Mouse (Mus musculus) embryonic facial prominence, embryonic 11.5 days (tissue): ENCODE measurements around the gene Frmd4a. TPM values are rescaled to one million over a fixed set of nuclear protein-coding genes. Genes with fewer than 3 reads are reported as not detected.

Source experiments
- ATAC-seq: fragments of 200-750 bp; cut with Nextera tagmentation; replicated peaks from 2 replicates; pipeline ENCODE4 v1.8.0; 2017; ENCODE audit warnings: low read depth; ENCODE audit not compliant: insufficient number of reproducible peaks, low FRiP score, low TSS enrichment
- DNase-seq: peaks from one replicate; pipeline ENCODE4 v3.0.0-alpha.2; 2015; ENCODE audit warnings: low spot score
- H3K27ac ChIP-seq: fragments of 300-500 bp; sonication (generic); replicated peaks from 2 replicates; pipeline ENCODE4 v1.5.1; 2014; ENCODE audit warnings: mild to moderate bottlenecking, low read depth, low read length, control low read depth
- H3K27me3 ChIP-seq: fragments of 300-500 bp; sonication (generic); 2 replicates; pipeline ENCODE4 v1.6.1; 2014; ENCODE audit warnings: mild to moderate bottlenecking, low read length, moderate library complexity, mixed read lengths; ENCODE audit not compliant: control insufficient read depth, insufficient read depth
- H3K36me3 ChIP-seq: fragments of 300-500 bp; sonication (generic); replicated peaks from 2 replicates; pipeline ENCODE4 v1.6.1; 2014; ENCODE audit warnings: low read depth, mild to moderate bottlenecking, low read length, moderate library complexity, mixed read lengths; ENCODE audit not compliant: control insufficient read depth, insufficient read depth
- H3K4me1 ChIP-seq: fragments of 300-500 bp; sonication (generic); 2 replicates; pipeline ENCODE4 v1.6.1; 2014; ENCODE audit warnings: low read length, mixed read lengths; ENCODE audit not compliant: control insufficient read depth, insufficient read depth
- H3K4me2 ChIP-seq: fragments of 300-500 bp; sonication (generic); 2 replicates; pipeline ENCODE4 v1.6.1; 2014; ENCODE audit warnings: low read depth, mild to moderate bottlenecking, control low read depth, low read length, moderate library complexity
- H3K4me3 ChIP-seq: fragments of 300-500 bp; sonication (generic); 2 replicates; pipeline ENCODE4 v1.5.1; 2014; ENCODE audit warnings: low read depth, low read length, control low read depth
- H3K9ac ChIP-seq: fragments of 300-500 bp; sonication (generic); replicated peaks from 2 replicates; pipeline ENCODE4 v1.6.1; 2014; ENCODE audit warnings: mild to moderate bottlenecking, control low read depth, low read length
- H3K9me3 ChIP-seq: fragments of 300-500 bp; sonication (generic); replicated peaks from 2 replicates; pipeline ENCODE4 v1.6.1; 2016; ENCODE audit warnings: mild to moderate bottlenecking, low read length, inconsistent platforms, mixed read lengths; ENCODE audit not compliant: control insufficient read depth
- WGBS: fragments of 180-500 bp; shearing (Covaris S2); extraction: QIAGEN DNeasy Blood & Tissue Kit; methylation state at CpG from one replicate; pipeline ENCODE4 v1.1.7; 2014; 5-methylcytosine and 5-hydroxymethylcytosine counted together
- polyA plus RNA-seq: library from polyadenylated mRNA; unstranded; fragments of >200 nt; fragmentation: Nextera tagmentation; extraction: Ambion mirVana; gene quantifications from 2 replicates; pipeline ENCODE4 v1.2.1, GENCODE M21; 2014

The Frmd4a gene
- polyA plus RNA-seq, 1 experiment from 2014 or later, result 38.5 TPM

- Histone ChIP-seq H3K4me3 (no peak overlapping the region), H3K36me3 (no peaks in the 10 kb centered on the region), H3K4me1 (no peaks in the 10 kb centered on the region), H3K4me2 (no peak overlapping the region), H3K9ac (no peak overlapping the region), H3K27ac (no peak overlapping the region), H3K9me3 (no peaks in the 10 kb centered on the region), H3K27me3 (no peaks in the 10 kb centered on the region)
- ATAC-seq, result peak; percentile 63; the same call in 1 of the 2 replicates
- DNase-seq, result no peak
- 57% methylated on average over 11 of the region's 11 CpGs for WGBS
These were observed 463.6 kb downstream of the Frmd4a start for GRCm38 (mm10) chr2:4481154-4481553.

- WGBS, result 70% methylated on average over 5 of the region's 5 CpGs
These were observed 468.7 kb downstream of the Frmd4a start for GRCm38 (mm10) chr2:4486185-4486584.

GRCm38 (mm10) chr2:4487280-4487679, 469.8 kb downstream of the Frmd4a start:
- Histone ChIP-seq H3K9me3 (no peaks in the 10 kb centered on the region), H3K4me1 (no peaks in the 10 kb centered on the region), H3K4me3 (no peak overlapping the region), H3K9ac (no peak overlapping the region), H3K36me3 (no peaks in the 10 kb centered on the region), H3K27ac (no peak overlapping the region), H3K27me3 (no peaks in the 10 kb centered on the region), H3K4me2 (no peak overlapping the region)
- no peak for DNase-seq
- 93% methylated on average over 2 of the region's 2 CpGs for WGBS
- ATAC-seq, result no peak

More at GRCm38 (mm10) chr2:4486185-4486584, 468.7 kb downstream of the Frmd4a start:
- Histone ChIP-seq H3K4me1 (no peaks in the 10 kb centered on the region), H3K27ac (no peak overlapping the region), H3K9ac (no peak overlapping the region), H3K4me2 (no peak overlapping the region), H3K4me3 (no peak overlapping the region), H3K27me3 (no peaks in the 10 kb centered on the region), H3K36me3 (no peaks in the 10 kb centered on the region), H3K9me3 (no peaks in the 10 kb centered on the region)
- ATAC-seq, result no peak
- DNase-seq, result no peak

GRCm38 (mm10) chr2:4490845-4491244, 473.3 kb downstream of the Frmd4a start:
- Histone ChIP-seq H3K4me2 (no peak overlapping the region), H3K9me3 (no peaks in the 10 kb centered on the region), H3K36me3 (no peaks in the 10 kb centered on the region), H3K4me1 (no peaks in the 10 kb centered on the region), H3K27ac (no peak overlapping the region), H3K9ac (no peak overlapping the region), H3K27me3 (no peaks in the 10 kb centered on the region), H3K4me3 (no peak overlapping the region)
- DNase-seq (no peak), ATAC-seq (no peak)
- 80% methylated on average over 5 of the region's 5 CpGs for WGBS

- H3K4me2 ChIP-seq, result no peak overlapping the region
- H3K27ac ChIP-seq, result peak overlapping the region; percentile 16; the same call in 1 of the 2 replicates
- no peaks in the 10 kb centered on the region for H3K27me3 ChIP-seq
- 0 out of 2 replicates have a peak, but pooled peaks have one; percentile 7 for ATAC-seq
- H3K4me1 ChIP-seq, result no peaks in the 10 kb centered on the region
- H3K36me3 ChIP-seq, result peaks cover 2% of the 10 kb centered on the region; the same call in 1 of the 2 replicates
- H3K9ac ChIP-seq, result no peak overlapping the region
- no peaks in the 10 kb centered on the region for H3K9me3 ChIP-seq
- 42% methylated on average over 20 of the region's 20 CpGs for WGBS
- H3K4me3 ChIP-seq, result no peak overlapping the region
- DNase-seq, result peak; percentile 87
These were observed 475.3 kb downstream of the Frmd4a start for GRCm38 (mm10) chr2:4492485-4493481.

GRCm38 (mm10) chr2:4494478-4494877, 477.0 kb downstream of the Frmd4a start:
- peaks cover 5% of the 10 kb centered on the region for H3K36me3 ChIP-seq
- H3K4me3 ChIP-seq, result no peak overlapping the region
- no peak for DNase-seq
- H3K4me1 ChIP-seq, result no peaks in the 10 kb centered on the region
- H3K9me3 ChIP-seq, result no peaks in the 10 kb centered on the region
- no peak overlapping the region for H3K4me2 ChIP-seq
- ATAC-seq, result no peak
- H3K27ac ChIP-seq, result no peak overlapping the region
- H3K9ac ChIP-seq, result no peak overlapping the region
- 80% methylated on average over 2 of the region's 2 CpGs for WGBS
- H3K27me3 ChIP-seq, result no peaks in the 10 kb centered on the region

- no peak overlapping the region for H3K27ac ChIP-seq
- no peaks in the 10 kb centered on the region for H3K27me3 ChIP-seq
- no peaks in the 10 kb centered on the region for H3K4me1 ChIP-seq
- WGBS, result 15% methylated on average over 1 of the region's 1 CpGs
- H3K4me3 ChIP-seq, result no peak overlapping the region
- DNase-seq, result peak; percentile 83
- H3K9ac ChIP-seq, result no peak overlapping the region
- no peak overlapping the region for H3K4me2 ChIP-seq
- no peaks in the 10 kb centered on the region for H3K9me3 ChIP-seq
- ATAC-seq, result no peak
- peaks cover 7% of the 10 kb centered on the region for H3K36me3 ChIP-seq
These were observed 481.7 kb downstream of the Frmd4a start for GRCm38 (mm10) chr2:4499257-4499656.

GRCm38 (mm10) chr2:4499916-4500315, 482.4 kb downstream of the Frmd4a start:
- no peaks in the 10 kb centered on the region for H3K9me3 ChIP-seq
- no peaks in the 10 kb centered on the region for H3K27me3 ChIP-seq
- no peak overlapping the region for H3K27ac ChIP-seq
- H3K36me3 ChIP-seq, result peaks cover 7% of the 10 kb centered on the region
- 93% methylated on average over 9 of the region's 9 CpGs for whole genome bisulfite sequencing
- no peak overlapping the region for H3K4me3 ChIP-seq
- H3K4me2 ChIP-seq, result no peak overlapping the region
- no peak overlapping the region for H3K9ac ChIP-seq
- H3K4me1 ChIP-seq, result no peaks in the 10 kb centered on the region
- DNase-seq (no peak), ATAC-seq (no peak)
